Mouse (Mus musculus) liver, adult 2 months (tissue): ENCODE measurements around the gene Rbm20. TPM values are rescaled to one million over a fixed set of nuclear protein-coding genes. Genes with fewer than 3 reads are reported as not detected.
A peak's percentile ranks its signal among the peaks of the same experiment; 100 is the strongest.
"Not testable (repeated sequence)": the region's sequence is repeated elsewhere in the genome, so short reads cannot be mapped to it uniquely, and the experiment has no call there.

Experiments
- DNase-seq: peaks from one replicate; pipeline ENCODE4 v3.0.0-alpha.2; 2011; ENCODE audit warnings: low read depth, low spot score; ENCODE audit errors: extremely low read depth
- H3K27ac ChIP-seq: fragments of 200-500 bp; replicated peaks from 2 replicates; pipeline ENCODE4 v1.5.1; 2012; ENCODE audit warnings: low read depth, mild to moderate bottlenecking, control low read depth, inconsistent platforms, low read length; ENCODE audit not compliant: insufficient read depth
- H3K27me3 ChIP-seq: fragments of 200-500 bp; 2 replicates; pipeline ENCODE4 v1.6.1; 2012; ENCODE audit warnings: mild to moderate bottlenecking, moderate library complexity, low read length, inconsistent platforms; ENCODE audit not compliant: control insufficient read depth, insufficient read depth
- H3K36me3 ChIP-seq: fragments of 200-500 bp; 2 replicates; pipeline ENCODE4 v1.6.1; 2012; ENCODE audit warnings: low read length, inconsistent platforms; ENCODE audit not compliant: control insufficient read depth, insufficient read depth
- H3K4me1 ChIP-seq: fragments of 200-500 bp; 2 replicates; pipeline ENCODE4 v1.6.1; 2011; ENCODE audit warnings: low read length; ENCODE audit not compliant: control insufficient read depth, insufficient read depth
- H3K4me3 ChIP-seq: fragments of 200-500 bp; 2 replicates; pipeline ENCODE4 v1.5.1; 2011; ENCODE audit warnings: low read depth, mild to moderate bottlenecking, control low read depth, low read length, moderate library complexity; ENCODE audit not compliant: insufficient read depth
- H3K79me2 ChIP-seq: fragments of 200-500 bp; 2 replicates; pipeline ENCODE4 v1.6.1; 2012; ENCODE audit warnings: inconsistent platforms, mild to moderate bottlenecking, low read length, moderate library complexity; ENCODE audit not compliant: control insufficient read depth, insufficient read depth
- H3K9ac ChIP-seq: fragments of 200-500 bp; 2 replicates; pipeline ENCODE4 v1.6.1; 2012; ENCODE audit warnings: low read depth, mild to moderate bottlenecking, control low read depth, inconsistent platforms, low read length
- CTCF ChIP-seq: fragments of 200-500 bp; IDR thresholded peaks from 2 replicates; pipeline ENCODE4 v1.5.1; 2011; ENCODE audit warnings: low read depth, low read length, control low read depth
- POLR2A ChIP-seq: fragments of 200-500 bp; IDR thresholded peaks from 2 replicates; pipeline ENCODE4 v1.6.1; 2011; ENCODE audit warnings: low read length, control low read depth; ENCODE audit not compliant: insufficient read depth; ENCODE audit errors: extremely low read depth
- WGBS: fragments of 180-500 bp; shearing (Covaris S2); methylation state at CpG from one replicate; pipeline ENCODE4 v1.1.7; 2018; 5-methylcytosine and 5-hydroxymethylcytosine counted together
- polyA plus RNA-seq: library from polyadenylated mRNA; depleted of rRNA; stranded (reverse); fragments of >200 nt; gene quantifications from 2 replicates; pipeline ENCODE4 v1.2.3, GENCODE M21; 2012
- total RNA-seq: library from RNA; depleted of rRNA; stranded (reverse); fragments of >200 nt; gene quantifications from 2 replicates; pipeline ENCODE4 v1.2.3, GENCODE M21; 2014

Rbm20 gene
- total and polyA plus RNA-seq, 2 experiments = 0.31 to 1.8 TPM

DNA sequence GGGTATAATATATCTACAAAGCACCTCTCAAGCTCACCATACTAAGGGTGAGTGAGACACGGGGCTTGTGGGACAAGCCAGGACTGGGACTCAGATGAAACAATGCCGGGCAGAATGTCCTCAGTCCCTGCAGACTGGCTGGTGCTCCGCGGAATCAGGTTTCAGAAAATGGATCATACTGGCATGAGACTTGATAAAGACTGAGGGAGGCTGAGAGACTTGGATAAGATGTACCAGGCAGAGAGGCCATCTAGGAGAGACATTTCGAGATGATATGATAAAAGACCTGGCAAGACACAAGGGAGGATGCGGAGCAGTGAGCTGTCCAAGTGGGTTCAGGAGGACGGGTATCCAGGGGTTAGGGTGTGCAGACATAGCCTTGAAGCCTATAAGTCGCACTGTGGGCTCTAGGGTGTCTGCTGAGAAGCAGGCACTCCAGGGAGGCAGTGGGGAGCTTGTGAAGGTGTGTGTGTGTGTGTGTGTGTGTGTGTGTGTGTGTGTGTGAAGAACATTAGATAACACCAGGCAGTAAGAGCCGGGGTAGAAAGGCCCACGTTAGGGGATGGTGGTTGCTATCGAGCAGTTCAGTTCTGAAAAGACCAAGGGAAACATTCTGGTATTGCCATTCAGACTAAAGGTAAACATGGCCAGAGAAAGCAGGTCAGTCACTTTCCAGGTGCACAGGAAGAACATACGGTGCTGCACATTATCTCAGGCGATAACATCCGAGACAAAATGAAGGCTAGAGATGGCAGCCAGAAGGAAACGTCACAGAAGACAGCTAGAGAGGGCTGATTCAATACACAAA is 225.0 kb downstream of the Rbm20 start:
- no peak for TF ChIP-seq POLR2A
- TF ChIP-seq CTCF = no peak
- peak overlapping the region; percentile 60 for H3K4me3 ChIP-seq
- WGBS = 43% methylated on average over 15 of the region's 15 CpGs
- H3K4me1 ChIP-seq = peaks cover 18% of the 10 kb centered on the region
- H3K9ac ChIP-seq = peak overlapping the region; percentile 80
- peak overlapping the region; percentile 98 for H3K27ac ChIP-seq
- no peaks in the 10 kb centered on the region for H3K27me3 ChIP-seq
- peaks cover 15% of the 10 kb centered on the region for H3K79me2 ChIP-seq
- no peaks in the 10 kb centered on the region for H3K36me3 ChIP-seq
- no peak for DNase-seq

DNA sequence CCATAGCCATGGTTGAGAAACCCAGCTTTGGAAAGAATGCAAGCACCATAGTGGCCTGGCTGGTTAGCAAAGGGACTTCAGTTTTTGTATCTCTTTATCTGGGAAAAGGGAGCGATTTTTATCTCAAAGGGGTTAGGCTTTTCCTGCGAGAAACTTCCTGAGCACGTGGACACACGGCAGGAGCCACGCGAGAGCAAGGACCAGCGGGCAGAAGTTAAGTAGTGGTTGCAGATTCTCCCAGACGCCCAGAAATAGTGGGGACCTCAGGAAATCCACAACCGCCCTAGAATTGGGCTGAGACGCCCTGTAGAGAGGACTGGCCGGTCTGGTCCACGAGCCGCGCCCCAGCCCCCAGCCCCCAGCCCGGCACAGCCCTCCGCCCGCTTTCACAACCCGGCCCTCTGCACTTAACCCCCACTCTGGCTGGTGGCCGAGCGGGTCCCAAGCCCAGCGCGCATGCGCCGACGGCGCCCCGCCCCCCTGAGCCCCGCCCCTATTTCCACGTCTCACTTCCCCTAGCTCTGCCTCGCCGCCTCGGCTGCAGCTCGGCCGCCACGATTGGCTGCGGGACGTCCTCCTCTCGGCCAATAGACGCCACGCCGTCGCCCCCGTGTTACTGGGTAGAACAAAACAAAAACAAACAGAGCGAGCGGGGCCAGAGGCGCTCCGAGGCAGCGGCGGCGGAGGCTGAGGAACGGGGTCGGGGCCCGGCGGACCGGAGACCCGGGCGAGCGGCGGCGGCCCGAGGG is 225.8 kb downstream of the Rbm20 start:
- Histone ChIP-seq H3K4me1 (peaks cover 17% of the 10 kb centered on the region), H3K4me3 (peak overlapping the region; percentile 99), H3K36me3 (peaks cover 3% of the 10 kb centered on the region; the same call in 1 of the 2 replicates), H3K27me3 (no peaks in the 10 kb centered on the region), H3K79me2 (peaks cover 18% of the 10 kb centered on the region), H3K27ac (peak overlapping the region; percentile 98), H3K9ac (peak overlapping the region; percentile 100)
- WGBS = 2% methylated on average over 60 of the region's 61 CpGs
- peak; percentile 97 for TF ChIP-seq POLR2A
- no peak for TF ChIP-seq CTCF
- DNase-seq = peak; percentile 86

DNA sequence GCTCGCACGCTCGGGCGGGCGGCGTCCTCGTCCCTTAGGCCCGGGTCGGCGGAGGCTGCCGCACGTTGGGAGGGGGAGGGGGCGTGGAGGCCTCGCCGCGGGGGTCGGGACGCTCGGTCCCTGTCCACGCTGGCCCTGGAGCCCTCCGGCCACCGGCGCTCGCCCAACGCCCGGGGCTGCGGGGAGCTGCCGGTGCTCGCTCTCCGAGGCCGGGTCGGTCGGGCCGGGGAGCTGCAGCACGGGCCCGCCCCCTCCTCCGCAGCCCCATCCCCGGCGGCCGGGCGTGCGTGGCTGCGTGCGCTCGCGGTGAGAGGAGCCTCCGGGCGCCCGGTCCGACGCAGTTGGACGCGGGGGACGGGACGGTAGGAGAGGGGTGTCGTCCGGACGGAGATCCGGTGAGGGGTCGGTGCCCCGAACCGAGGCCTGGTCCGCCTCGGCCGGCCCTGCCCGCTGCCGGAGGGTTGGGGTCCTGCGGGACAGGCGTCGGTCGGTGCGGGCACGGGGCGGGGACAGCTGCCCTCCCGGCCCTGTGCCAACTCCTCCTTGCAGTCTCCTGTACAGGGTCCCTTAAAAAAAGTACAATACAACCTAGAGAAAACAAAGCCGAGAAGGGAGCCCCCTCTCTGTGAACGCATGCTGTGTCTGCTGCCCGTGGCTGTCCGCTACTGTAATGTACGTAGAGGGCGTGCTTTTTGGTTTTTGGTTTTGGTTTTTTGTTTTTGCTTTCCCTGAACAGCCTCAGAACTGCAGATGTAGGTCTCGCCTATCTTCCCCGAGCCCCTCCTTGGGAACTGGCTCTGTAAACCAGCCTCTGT is 226.6 kb downstream of the Rbm20 start:
- Histone ChIP-seq H3K4me1 (peaks cover 17% of the 10 kb centered on the region), H3K27ac (peak overlapping the region; percentile 93), H3K36me3 (peaks cover 5% of the 10 kb centered on the region; the same call in 1 of the 2 replicates), H3K27me3 (no peaks in the 10 kb centered on the region), H3K9ac (peak overlapping the region; percentile 100), H3K79me2 (peaks cover 22% of the 10 kb centered on the region), H3K4me3 (peak overlapping the region; percentile 99)
- peak; percentile 48 for DNase-seq
- WGBS = under 1% methylated on average over 78 of the region's 83 CpGs
- TF ChIP-seq CTCF (peak; percentile 36), POLR2A (no peak)

DNA sequence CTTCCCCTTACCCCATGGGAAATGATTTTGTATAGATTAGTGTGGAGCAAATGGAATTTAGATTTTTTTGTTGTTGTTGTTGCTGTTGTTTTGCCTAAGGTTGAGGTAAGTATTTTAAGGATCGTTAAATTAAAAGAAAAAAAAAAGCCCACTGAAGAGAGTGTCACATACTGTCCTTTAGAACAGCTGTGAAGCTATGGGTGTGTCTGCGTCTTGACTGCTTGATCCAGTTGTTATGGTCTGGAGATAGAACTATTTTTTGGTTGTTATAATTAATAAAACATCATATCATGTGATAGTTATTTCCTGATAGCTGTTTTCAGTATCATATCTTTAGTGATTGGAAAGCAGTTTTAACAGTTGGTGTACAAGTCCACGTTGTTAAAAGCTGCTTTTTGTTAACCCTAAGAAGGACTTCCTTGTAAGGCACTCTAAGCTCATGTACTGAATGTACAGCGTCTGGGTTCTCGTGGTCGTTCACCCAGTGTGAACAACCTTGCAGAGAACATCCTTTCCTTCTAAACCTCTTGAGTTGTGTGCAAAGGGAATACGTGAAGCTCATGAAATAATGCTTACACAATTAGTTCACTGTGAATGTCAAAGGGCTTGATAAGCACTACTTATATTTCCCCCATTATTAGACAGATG is 227.9 kb downstream of the Rbm20 start:
- peaks cover 22% of the 10 kb centered on the region for H3K79me2 ChIP-seq
- TF ChIP-seq POLR2A (no peak), CTCF (no peak)
- H3K27ac ChIP-seq = no peak overlapping the region
- H3K9ac ChIP-seq = 0 out of 2 replicates have a peak overlapping the region, but pooled peaks have one; percentile 52
- peaks cover 17% of the 10 kb centered on the region for H3K4me1 ChIP-seq
- 14% methylated on average over 7 of the region's 7 CpGs for WGBS
- H3K27me3 ChIP-seq = no peaks in the 10 kb centered on the region
- DNase-seq = peak; percentile 31
- 0 out of 2 replicates have a peak overlapping the region, but pooled peaks have one; percentile 22 for H3K4me3 ChIP-seq
- H3K36me3 ChIP-seq = peaks cover 12% of the 10 kb centered on the region

DNA sequence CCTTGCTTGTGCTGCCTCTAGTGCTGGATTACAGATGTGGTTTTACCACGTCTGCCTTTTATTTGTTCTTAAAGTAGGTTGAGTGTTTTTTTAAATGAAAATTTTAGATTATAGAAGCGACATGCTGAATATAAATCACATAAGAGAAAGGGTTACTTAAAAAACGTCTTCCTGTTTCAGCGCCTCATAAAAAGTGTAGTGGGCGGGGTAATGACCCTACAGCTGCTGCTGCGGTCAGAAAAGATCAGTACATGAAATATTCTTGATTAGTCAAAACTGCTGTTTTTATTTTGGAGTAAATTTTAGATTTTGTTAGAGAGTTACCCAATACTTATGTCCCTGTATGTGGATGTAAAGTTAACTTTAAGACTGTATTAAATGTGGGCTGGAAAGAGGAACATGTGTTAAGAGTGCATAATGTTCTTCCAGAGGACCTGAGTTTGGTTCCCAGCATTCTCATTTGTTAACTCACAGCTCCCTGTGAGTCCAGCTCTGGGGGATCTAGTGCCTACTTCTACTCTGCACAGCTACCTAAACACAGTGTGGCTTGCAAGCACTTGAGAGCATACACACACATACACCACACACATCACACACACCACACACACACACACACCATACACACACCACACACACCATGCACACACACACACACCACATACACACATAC is 229.1 kb downstream of the Rbm20 start:
- peaks cover 17% of the 10 kb centered on the region for H3K4me1 ChIP-seq
- H3K27me3 ChIP-seq = no peaks in the 10 kb centered on the region
- H3K79me2 ChIP-seq = peaks cover 22% of the 10 kb centered on the region
- no peak overlapping the region for H3K27ac ChIP-seq
- H3K4me3 ChIP-seq = 0 out of 2 replicates have a peak overlapping the region, but pooled peaks have one; percentile 6
- TF ChIP-seq CTCF = no peak
- no peak for TF ChIP-seq POLR2A
- peak overlapping the region; percentile 21; the same call in 1 of the 2 replicates for H3K9ac ChIP-seq
- WGBS = 34% methylated on average over 6 of the region's 6 CpGs
- H3K36me3 ChIP-seq = peaks cover 13% of the 10 kb centered on the region
- DNase-seq = peak; percentile 42

DNA sequence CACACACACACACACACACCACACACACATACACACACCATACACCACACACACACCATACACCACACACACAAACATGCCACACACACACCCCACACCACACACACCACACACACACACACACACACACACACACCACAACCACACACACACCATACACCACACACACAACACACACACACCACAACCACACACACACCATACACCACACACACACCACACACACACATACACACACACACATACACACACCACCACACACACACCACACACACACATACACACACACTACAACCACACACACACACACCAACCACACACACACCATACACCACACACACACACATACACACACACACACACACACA is 229.6 kb downstream of the Rbm20 start:
- Histone ChIP-seq H3K4me1 (peaks cover 17% of the 10 kb centered on the region), H3K36me3 (peaks cover 16% of the 10 kb centered on the region), H3K79me2 (peaks cover 22% of the 10 kb centered on the region)
- DNase-seq, H3K4me3 ChIP-seq, H3K9ac ChIP-seq, H3K27ac ChIP-seq, H3K27me3 ChIP-seq: not testable (repeated sequence)
